In genomic region chr1:73862323-73863073, GRCm38 (mm10) we compare ENCODE assay signal across 8 mouse cellular contexts.
A peak's percentile ranks its signal among the peaks of the same experiment; 100 is the strongest.
DNase-seq lines count a peak whose midpoint lies in the region; ATAC-seq and TF ChIP-seq lines count a peak whose summit lies in the region.

No protein-coding gene starts in this region.

- H3K9me3 ChIP-seq in forebrain, postnatal 0 days (ENCODE audit: low read length): no peaks in the 10 kb centered on the region
- no peaks in the 10 kb centered on the region for H3K9me3 ChIP-seq in hindbrain, embryonic 12.5 days (replicated peaks)

- H3K4me1 ChIP-seq in forebrain, postnatal 0 days (ENCODE audit: insufficient read depth): peaks cover 3% of the 10 kb centered on the region; the same call in 1 of the 2 replicates
- H3K4me1 ChIP-seq in hindbrain, embryonic 12.5 days: peaks cover 9% of the 10 kb centered on the region

- peak; percentile 82 for TF ChIP-seq CTCF in forebrain, postnatal 0 days (IDR thresholded peaks at IDR 0.05; ENCODE audit: low read depth)

- H3K9ac ChIP-seq in forebrain, postnatal 0 days: peak overlapping the region; percentile 31; the same call in 1 of the 2 replicates
- H3K9ac ChIP-seq in hindbrain, embryonic 12.5 days: peak overlapping the region; percentile 42; the same call in 1 of the 2 replicates

- no peak overlapping the region for H3K27ac ChIP-seq in forebrain, postnatal 0 days (ENCODE audit: low read depth, low read length)
- H3K27ac ChIP-seq in hindbrain, embryonic 12.5 days: peak overlapping the region; percentile 24; the same call in 1 of the 2 replicates

- H3K4me3 ChIP-seq in forebrain, postnatal 0 days (ENCODE audit: low read depth, low read length): no peak overlapping the region
- H3K4me3 ChIP-seq in hindbrain, embryonic 12.5 days: no peak overlapping the region

- 10% methylated on average over 15 of the region's 15 CpGs for WGBS in forebrain, postnatal 0 days
- WGBS in hindbrain, embryonic 12.5 days: 14% methylated on average over 15 of the region's 15 CpGs

- no peaks in the 10 kb centered on the region for H3K36me3 ChIP-seq in forebrain, postnatal 0 days (ENCODE audit: insufficient read depth)
- H3K36me3 ChIP-seq in hindbrain, embryonic 12.5 days: no peaks in the 10 kb centered on the region
- no peaks in the 10 kb centered on the region for H3K36me3 ChIP-seq in splenic B cell, adult 2 months (ENCODE audit: control insufficient read depth, insufficient read depth, low read length, poor library complexity, severe bottlenecking)

- 0 out of 2 replicates have a peak overlapping the region, but pooled peaks have one; percentile 23 for H3K4me2 ChIP-seq in forebrain, postnatal 0 days (ENCODE audit: low read depth)
- H3K4me2 ChIP-seq in hindbrain, embryonic 12.5 days (replicated peaks): no peak overlapping the region

- H3K27me3 ChIP-seq in forebrain, postnatal 0 days (ENCODE audit: insufficient read depth, low read length): no peaks in the 10 kb centered on the region
- no peaks in the 10 kb centered on the region for H3K27me3 ChIP-seq in hindbrain, embryonic 12.5 days
- no peaks in the 10 kb centered on the region for H3K27me3 ChIP-seq in splenic B cell, adult 2 months (ENCODE audit: control insufficient read depth, insufficient read depth, low read length, poor library complexity, severe bottlenecking)

- ATAC-seq in cerebellum, adult (ENCODE audit: insufficient number of reproducible peaks, low FRiP score, low TSS enrichment): no peak
- peak; percentile 97 for ATAC-seq in forebrain, postnatal 0 days
- ATAC-seq in hindbrain, embryonic 12.5 days (ENCODE audit: low FRiP score): peak; percentile 91
- ATAC-seq in megakaryocyte-erythroid progenitor cell, adult 5-6 weeks (replicated peaks; ENCODE audit: low FRiP score, low TSS enrichment, poor library complexity, severe bottlenecking): peak; percentile 89

- peak; percentile 24 for DNase-seq in cerebellum, adult 11-12 months
- DNase-seq in adrenal gland, postnatal 25 days: peak; percentile 59
- peak; percentile 78 for DNase-seq in forebrain, postnatal 0 days
- DNase-seq in layer of hippocampus, postnatal 14 days (ENCODE audit: low spot score in 2 of 2): peak; percentile 56 to 67
- DNase-seq in splenic B cell, adult 2 months (ENCODE audit: low read depth, low spot score): peak; percentile 11

Comparison
In these comparisons a context has a peak if more than half of its experiments do, and no peak if none do; other contexts are left out.
1. DNase-seq: peak in every context shown above with its lines; median percentile 78 in forebrain, postnatal 0 days; 62 in layer of hippocampus, postnatal 14 days; 59 in adrenal gland, postnatal 25 days; 24 in cerebellum, adult 11-12 months; 11 in splenic B cell, adult 2 months.